Mouse (Mus musculus) cerebellum, adult 18-20 months (tissue): ENCODE results near the gene Gm13271.
"Not testable (repeated sequence)": the region's sequence is repeated elsewhere in the genome, so short reads cannot be mapped to it uniquely, and the experiment has no call there.

Experiments
- DNase-seq, 2 experiments: peaks; one replicate each; pipeline ENCODE4 v3.0.0; 2021

Gene Gm13271

DNA sequence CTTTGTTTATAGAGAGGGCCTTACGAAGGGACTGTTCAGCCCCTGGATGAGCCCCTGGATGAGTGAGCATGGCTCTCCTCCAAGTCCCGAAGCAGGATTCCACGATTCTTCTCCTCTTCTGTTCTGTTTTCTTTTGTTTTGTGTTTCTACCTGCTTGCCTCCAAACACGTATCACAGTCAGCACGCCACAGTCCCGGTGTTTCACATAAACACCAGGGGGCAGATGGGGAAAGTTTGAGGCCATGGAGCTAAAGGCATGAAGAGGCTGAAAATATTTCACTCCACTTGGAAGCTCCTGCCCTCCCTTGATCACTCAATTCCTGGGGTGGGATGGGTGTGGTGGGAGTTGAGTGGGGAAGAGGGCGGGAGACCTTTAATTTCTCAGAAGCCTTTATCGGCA lies 7.1 kb downstream of the Gm13271 start:
- DNase-seq = peak; percentile 65 to 74

DNA sequence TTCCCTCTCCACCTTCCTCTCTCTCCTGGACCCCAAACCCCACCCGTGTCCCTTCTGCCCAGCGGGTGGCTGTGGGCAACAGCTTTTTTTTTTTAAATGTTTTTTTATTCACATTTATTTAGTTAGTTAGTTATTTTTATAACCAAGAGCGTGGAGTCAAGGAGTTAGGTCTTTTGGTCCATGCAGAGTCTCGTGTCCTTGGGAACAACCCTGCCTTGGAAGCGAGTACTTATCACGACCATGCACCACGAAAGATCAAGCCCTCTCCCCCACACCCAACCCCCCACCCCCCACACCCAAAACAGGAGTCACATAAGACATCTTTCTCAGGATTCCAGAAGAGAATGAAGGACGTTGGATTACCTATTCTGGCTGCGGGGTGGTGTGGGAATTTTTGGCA lies 7.7 kb downstream of the Gm13271 start:
- peak in 1 of 2 experiments; percentile 33 for DNase-seq

DNA sequence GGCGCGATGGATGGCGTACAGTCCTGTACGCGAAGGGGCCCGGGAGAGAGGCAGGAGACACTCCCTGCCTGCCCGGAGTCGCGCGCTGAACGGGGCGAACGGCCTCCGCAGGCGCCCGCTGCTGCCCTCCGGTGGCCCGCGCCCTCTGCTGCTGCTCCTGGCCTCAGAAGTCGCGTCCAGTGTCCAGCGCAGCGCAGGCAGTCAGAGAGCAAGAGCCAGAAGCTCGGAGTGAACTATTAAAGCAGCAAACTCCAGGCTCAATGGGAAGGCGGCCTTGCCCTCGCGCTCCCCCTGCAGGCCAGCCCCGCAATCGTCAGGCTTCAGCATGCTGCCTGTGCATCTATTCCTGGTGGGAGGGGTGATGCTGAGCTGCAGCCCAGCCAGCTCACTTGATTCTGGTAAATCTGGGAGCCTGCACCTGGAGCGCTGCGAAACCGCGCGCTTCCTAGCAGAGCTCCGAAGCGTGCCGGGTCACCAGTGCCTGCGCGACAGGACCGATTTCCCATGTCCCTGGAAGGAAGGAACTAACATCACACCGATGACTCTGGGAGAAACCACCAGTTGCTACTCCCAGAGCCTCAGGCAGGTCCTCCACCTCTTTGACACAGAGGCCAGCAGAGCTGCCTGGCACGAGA lies 8.8 kb downstream of the Gm13271 start:
- DNase-seq = peak; percentile 55 to 60

DNA sequence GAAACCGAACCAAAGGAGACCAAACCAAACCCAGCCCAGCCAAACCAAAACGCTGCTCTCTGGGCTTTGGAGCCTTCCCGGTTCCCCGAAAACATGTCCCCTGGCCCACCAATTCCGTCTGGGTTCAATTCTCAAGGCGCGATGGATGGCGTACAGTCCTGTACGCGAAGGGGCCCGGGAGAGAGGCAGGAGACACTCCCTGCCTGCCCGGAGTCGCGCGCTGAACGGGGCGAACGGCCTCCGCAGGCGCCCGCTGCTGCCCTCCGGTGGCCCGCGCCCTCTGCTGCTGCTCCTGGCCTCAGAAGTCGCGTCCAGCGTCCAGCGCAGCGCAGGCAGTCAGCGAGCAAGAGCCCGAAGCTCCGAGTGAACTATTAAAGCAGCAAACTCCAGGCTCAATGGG lies 18.9 kb downstream of the Gm13271 start, which contains the start of gene Gm13290:
TSS of gene Gm13290 (plus strand) at position 301 of the 400 bp plus-strand sequence.
- not testable (repeated sequence) for DNase-seq

DNA sequence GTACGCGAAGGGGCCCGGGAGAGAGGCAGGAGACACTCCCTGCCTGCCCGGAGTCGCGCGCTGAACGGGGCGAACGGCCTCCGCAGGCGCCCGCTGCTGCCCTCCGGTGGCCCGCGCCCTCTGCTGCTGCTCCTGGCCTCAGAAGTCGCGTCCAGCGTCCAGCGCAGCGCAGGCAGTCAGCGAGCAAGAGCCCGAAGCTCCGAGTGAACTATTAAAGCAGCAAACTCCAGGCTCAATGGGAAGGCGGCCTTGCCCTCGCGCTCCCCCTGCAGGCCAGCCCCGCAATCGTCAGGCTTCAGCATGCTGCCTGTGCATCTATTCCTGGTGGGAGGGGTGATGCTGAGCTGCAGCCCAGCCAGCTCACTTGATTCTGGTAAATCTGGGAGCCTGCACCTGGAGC lies 22.0 kb downstream of the Gm13271 start, which contains the start of gene Gm13289:
TSS of gene Gm13289 (plus strand) at position 301 of the 400 bp plus-strand sequence.
- not testable (repeated sequence) for DNase-seq

DNA sequence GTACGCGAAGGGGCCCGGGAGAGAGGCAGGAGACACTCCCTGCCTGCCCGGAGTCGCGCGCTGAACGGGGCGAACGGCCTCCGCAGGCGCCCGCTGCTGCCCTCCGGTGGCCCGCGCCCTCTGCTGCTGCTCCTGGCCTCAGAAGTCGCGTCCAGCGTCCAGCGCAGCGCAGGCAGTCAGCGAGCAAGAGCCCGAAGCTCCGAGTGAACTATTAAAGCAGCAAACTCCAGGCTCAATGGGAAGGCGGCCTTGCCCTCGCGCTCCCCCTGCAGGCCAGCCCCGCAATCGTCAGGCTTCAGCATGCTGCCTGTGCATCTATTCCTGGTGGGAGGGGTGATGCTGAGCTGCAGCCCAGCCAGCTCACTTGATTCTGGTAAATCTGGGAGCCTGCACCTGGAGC lies 24.9 kb downstream of the Gm13271 start, which contains the start of gene Gm13272:
TSS of gene Gm13272 (plus strand) at position 301 of the 400 bp plus-strand sequence.
- DNase-seq = not testable (repeated sequence)

DNA sequence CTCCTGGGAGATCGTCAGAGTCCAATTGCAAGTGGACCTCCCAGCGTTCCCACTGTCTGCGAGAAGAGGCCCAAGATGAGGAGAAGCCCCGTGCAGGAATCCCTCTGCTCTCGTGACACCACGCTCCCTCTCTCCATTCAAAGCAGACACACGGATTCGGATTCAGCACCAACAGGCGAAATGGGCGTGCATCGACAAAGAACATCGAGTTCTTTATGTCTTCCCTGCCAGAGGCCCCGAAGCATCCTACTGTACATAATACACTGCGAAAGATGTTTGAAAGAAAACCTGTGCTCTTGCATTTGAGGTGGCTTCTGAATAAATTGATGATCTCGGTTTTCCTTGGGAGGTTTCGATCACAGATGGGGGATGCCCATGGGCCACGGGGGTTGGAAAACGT lies 25.7 kb downstream of the Gm13271 start:
- peak in 1 of 2 experiments; percentile 20 for DNase-seq

DNA sequence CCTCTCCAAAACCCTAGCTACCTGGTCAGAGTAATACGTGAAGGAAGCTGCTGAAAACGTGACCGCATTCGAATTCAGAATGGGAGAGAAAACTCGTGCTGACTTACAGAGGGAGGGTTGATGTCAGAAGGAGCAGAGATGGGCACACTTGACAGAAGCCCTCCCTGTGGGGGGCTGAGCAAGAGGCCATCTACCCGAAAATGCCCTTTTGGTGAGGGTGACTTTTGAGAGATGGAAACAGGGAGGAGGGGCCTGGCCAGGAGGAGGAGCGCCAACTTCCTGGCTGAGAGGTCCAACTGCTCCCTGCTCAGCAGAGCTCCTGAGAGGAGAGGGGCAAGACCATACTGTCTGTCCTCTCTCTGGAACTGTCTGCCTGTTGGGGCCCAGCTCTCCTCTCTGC lies 27.2 kb downstream of the Gm13271 start, which contains the start of gene Ifnz:
TSS of gene Ifnz (plus strand) at position 301 of the 400 bp plus-strand sequence.
- DNase-seq = not testable (repeated sequence)

DNA sequence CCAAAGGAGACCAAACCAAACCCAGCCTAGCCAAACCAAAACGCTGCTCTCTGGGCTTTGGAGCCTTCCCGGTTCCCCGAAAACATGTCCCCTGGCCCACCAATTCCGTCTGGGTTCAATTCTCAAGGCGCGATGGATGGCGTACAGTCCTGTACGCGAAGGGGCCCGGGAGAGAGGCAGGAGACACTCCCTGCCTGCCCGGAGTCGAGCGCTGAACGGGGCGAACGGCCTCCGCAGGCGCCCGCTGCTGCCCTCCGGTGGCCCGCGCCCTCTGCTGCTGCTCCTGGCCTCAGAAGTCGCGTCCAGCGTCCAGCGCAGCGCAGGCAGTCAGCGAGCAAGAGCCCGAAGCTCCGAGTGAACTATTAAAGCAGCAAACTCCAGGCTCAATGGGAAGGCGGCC lies 27.7 kb downstream of the Gm13271 start:
- peak in 1 of 2 experiments; percentile 19 for DNase-seq

DNA sequence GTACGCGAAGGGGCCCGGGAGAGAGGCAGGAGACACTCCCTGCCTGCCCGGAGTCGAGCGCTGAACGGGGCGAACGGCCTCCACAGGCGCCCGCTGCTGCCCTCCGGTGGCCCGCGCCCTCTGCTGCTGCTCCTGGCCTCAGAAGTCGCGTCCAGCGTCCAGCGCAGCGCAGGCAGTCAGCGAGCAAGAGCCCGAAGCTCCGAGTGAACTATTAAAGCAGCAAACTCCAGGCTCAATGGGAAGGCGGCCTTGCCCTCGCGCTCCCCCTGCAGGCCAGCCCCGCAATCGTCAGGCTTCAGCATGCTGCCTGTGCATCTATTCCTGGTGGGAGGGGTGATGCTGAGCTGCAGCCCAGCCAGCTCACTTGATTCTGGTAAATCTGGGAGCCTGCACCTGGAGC lies 30.7 kb downstream of the Gm13271 start, which contains the start of gene Gm13276:
TSS of gene Gm13276 (plus strand) at position 301 of the 400 bp plus-strand sequence.
- not testable (repeated sequence) for DNase-seq

DNA sequence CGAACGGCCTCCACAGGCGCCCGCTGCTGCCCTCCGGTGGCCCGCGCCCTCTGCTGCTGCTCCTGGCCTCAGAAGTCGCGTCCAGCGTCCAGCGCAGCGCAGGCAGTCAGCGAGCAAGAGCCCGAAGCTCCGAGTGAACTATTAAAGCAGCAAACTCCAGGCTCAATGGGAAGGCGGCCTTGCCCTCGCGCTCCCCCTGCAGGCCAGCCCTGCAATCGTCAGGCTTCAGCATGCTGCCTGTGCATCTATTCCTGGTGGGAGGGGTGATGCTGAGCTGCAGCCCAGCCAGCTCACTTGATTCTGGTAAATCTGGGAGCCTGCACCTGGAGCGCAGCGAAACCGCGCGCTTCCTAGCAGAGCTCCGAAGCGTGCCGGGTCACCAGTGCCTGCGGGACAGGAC lies 33.7 kb downstream of the Gm13271 start, which contains the start of gene Gm13277:
TSS of gene Gm13277 (plus strand) at position 231 of the 400 bp plus-strand sequence.
- peak; percentile 75 to 78 for DNase-seq

DNA sequence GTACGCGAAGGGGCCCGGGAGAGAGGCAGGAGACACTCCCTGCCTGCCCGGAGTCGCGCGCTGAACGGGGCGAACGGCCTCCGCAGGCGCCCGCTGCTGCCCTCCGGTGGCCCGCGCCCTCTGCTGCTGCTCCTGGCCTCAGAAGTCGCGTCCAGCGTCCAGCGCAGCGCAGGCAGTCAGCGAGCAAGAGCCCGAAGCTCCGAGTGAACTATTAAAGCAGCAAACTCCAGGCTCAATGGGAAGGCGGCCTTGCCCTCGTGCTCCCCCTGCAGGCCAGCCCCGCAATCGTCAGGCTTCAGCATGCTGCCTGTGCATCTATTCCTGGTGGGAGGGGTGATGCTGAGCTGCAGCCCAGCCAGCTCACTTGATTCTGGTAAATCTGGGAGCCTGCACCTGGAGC lies 36.6 kb downstream of the Gm13271 start, which contains the start of gene Gm13278:
TSS of gene Gm13278 (plus strand) at position 301 of the 400 bp plus-strand sequence.
- DNase-seq = not testable (repeated sequence)

DNA sequence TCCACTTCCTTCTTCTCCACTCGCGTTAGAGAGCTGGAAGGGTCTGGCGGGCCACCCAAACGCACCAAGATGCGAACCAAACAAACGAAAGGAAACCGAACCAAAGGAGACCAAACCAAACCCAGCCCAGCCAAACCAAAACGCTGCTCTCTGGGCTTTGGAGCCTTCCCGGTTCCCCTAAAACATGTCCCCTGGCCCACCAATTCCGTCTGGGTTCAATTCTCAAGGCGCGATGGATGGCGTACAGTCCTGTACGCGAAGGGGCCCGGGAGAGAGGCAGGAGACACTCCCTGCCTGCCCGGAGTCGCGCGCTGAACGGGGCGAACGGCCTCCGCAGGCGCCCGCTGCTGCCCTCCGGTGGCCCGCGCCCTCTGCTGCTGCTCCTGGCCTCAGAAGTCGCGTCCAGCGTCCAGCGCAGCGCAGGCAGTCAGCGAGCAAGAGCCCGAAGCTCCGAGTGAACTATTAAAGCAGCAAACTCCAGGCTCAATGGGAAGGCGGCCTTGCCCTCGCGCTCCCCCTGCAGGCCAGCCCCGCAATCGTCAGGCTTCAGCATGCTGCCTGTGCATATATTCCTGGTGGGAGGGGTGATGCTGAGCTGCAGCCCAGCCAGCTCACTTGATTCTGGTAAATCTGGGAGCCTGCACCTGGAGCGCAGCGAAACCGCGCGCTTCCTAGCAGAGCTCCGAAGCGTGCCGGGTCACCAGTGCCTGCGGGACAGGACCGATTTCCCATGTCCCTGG lies 39.4 kb downstream of the Gm13271 start, which contains the start of gene Gm13275:
TSS of gene Gm13275 (plus strand) at position 552 of the 740 bp plus-strand sequence.
- peak; percentile 49 to 74 for DNase-seq

DNA sequence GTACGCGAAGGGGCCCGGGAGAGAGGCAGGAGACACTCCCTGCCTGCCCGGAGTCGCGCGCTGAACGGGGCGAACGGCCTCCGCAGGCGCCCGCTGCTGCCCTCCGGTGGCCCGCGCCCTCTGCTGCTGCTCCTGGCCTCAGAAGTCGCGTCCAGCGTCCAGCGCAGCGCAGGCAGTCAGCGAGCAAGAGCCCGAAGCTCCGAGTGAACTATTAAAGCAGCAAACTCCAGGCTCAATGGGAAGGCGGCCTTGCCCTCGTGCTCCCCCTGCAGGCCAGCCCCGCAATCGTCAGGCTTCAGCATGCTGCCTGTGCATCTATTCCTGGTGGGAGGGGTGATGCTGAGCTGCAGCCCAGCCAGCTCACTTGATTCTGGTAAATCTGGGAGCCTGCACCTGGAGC lies 42.4 kb downstream of the Gm13271 start, which contains the start of gene Gm13279:
TSS of gene Gm13279 (plus strand) at position 301 of the 400 bp plus-strand sequence.
- not testable (repeated sequence) for DNase-seq

DNA sequence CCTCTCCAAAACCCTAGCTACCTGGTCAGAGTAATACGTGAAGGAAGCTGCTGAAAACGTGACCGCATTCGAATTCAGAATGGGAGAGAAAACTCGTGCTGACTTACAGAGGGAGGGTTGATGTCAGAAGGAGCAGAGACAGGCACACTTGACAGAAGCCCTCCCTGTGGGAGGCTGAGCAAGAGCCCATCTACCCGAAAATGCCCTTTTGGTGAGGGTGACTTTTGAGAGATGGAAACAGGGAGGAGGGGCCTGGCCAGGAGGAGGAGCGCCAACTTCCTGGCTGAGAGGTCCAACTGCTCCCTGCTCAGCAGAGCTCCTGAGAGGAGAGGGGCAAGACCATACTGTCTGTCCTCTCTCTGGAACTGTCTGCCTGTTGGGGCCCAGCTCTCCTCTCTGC lies 44.7 kb downstream of the Gm13271 start, which contains the start of gene Gm13285:
TSS of gene Gm13285 (plus strand) at position 301 of the 400 bp plus-strand sequence.
- not testable (repeated sequence) for DNase-seq

DNA sequence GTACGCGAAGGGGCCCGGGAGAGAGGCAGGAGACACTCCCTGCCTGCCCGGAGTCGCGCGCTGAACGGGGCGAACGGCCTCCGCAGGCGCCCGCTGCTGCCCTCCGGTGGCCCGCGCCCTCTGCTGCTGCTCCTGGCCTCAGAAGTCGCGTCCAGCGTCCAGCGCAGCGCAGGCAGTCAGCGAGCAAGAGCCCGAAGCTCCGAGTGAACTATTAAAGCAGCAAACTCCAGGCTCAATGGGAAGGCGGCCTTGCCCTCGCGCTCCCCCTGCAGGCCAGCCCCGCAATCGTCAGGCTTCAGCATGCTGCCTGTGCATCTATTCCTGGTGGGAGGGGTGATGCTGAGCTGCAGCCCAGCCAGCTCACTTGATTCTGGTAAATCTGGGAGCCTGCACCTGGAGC lies 48.3 kb downstream of the Gm13271 start, which contains the start of gene Gm13287:
TSS of gene Gm13287 (plus strand) at position 301 of the 400 bp plus-strand sequence.
- DNase-seq = not testable (repeated sequence)
